Mouse (Mus musculus): ENCODE data around the gene Apeh.

The Apeh gene

DNA sequence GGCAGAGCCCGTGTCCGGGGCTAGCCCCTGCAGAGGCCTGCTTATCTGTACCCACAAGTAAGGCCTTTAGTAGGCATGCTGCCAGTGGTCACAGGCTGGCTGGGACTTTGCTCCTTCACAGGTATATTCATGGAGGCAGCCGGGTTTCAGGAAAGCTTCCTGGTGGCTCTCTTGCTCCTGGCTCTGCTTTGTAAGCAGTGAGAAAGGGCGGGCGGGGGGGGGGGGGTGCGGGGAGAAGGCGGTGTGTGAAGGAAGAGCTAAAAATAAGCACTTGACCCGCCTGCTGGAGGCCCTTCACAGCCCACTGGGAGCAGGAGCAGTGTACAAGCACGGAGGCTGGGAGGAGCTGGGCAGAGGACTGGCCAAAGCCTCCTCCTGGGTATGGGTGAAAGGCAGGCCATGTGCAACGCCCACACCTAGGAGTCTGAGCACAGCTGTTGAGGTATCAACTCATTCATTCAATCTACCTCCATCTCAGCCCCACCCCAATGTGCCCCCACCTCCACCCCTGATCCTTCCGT is 25.5 kb upstream of the Apeh start:
- no peak for DNase-seq (ENCODE audit: low read depth, low spot score)

DNA sequence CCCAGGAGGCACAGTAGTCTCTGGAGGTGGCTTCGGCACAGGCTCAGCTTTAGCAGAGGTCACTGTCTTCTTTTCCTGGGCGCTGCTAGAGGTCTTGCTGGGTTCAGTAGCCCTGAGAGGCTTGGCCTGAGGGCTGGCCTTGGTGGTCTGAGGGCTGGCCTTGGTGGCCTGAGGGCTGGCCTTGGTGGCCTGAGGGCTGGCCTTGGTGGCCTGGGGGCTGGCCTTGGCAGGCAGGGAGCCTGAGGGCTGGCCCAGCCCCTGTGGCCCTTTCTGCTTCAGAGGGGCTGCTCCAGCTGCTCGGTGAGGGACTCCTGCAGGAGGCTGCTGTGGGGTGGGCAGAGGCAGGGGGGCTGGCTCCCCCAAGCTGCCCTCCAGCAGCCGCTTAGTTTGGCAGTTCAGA is 22.7 kb upstream of the Apeh start:
- no peak for DNase-seq (ENCODE audit: low read depth, low spot score)

DNA sequence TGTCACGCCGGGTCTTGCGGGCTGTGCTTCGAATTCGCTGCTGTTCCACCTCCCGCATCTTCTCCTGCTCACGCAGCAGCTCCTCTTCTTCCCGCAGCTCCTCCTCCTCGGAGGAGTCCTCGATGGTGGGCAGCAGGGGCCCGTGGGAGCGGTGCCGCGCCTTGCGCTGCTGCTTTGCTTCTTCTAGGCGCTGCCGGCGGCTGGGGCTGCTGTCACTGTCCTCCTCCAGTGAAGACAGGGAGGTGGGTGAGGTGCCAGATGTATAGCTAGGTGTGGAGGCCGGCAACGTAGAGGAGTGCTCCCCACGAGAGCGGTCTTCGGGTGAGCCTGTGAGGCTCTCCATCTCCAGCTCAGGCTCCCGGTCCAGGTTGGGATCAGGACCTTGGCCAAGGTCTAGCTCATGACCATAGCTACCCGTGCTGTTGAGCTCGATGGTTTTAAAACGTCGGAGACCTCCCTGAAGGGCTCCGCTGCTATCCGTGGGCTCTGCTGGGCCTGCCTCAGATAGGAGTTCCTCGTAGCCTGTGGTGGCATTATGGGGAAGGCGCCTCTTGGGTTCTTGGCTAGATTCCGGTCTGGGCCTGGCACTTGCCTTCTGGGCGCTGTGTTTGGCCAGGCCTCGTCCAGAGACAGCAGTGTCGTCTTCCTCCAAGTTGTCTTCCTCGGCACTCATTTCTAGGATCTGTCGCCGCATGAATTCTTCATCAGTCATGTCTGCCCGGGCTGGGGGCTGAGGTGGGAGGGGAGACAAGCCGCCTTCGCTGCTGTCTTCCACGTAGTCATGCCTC is 21.1 kb upstream of the Apeh start:
- no peak for DNase-seq (ENCODE audit: low read depth, low spot score)

DNA sequence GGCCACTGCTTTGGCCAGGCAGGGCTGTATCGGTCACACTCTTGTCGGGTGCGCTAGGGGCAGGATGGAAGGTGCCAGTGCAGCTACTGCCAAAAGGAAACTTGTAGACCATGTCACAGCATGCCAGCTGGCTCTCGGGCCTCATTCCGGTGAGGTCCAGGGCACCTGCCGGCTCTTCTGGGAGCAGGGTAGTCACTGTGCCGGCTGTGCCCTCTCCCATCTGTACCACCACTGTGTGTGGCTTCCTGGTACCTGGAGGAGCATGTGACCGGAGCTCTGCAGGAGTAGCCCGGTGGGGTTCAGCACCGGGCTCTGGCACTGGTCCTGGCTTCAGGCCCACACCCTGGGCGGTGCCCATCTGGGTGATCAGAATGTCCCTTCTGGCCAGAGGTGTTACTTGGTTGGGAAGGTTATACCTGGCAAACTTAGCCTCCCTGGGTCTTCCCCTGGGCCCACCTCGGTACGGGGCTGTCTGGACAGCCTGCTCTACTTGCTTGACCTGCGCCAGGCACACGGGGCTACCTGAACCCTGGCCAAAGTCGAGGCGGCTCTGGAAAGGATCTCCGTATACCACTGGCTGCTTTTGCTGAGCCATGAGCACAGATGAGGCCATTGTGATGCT is 18.4 kb upstream of the Apeh start:
- no peak for DNase-seq (ENCODE audit: low read depth, low spot score)

DNA sequence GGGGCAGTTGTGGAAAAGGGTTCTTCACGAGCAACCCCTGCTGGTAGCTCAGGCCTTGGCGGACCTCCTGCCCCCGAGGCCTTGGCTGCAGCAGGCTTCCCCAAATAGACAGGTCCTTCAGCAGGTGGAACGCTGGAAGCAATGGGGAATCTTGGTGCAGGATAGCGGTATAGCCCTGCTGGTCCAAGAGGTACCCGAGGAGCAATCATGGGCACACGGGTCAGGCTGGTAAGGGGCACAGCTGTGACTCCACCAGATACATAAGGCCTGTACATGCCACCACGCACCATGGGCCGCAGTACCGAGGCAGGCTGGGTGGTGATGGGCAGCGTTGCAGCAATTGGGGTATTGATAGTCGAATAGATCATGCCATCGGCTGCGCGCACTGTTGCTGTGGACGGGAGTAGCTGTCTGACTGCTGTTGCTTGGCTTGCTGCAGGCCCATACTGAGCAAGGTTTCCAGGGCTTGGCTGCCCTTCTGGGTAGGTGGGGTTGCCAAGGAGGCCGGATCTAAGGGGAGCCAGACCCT is 17.3 kb upstream of the Apeh start:
- DNase-seq (ENCODE audit: low read depth, low spot score): no peak

DNA sequence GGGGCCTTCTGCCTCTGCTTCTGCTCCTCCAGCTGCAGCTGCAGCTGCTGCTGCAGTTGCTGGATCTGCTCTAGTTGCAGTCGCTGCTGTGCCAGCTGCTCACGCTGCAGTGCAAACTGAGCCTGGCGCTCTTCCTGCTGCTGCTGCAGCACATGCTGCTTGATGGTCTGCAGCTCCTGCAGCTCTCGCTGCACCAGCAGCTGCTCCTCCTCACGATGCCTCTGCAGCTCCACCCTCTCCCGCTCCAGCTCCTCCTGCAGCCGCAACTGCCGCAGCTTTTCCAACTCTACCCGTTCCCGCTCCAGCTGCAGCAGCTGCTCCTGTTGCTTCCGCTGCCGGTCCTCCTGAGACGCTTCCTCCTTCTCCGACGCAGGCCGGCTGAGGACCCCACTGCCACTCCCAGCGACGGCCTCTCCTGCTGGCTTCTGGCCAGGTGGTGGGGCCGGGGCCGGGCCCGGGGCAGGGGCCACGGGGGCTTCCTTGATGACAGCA is 16.7 kb upstream of the Apeh start:
- peak; percentile 34 for DNase-seq (ENCODE audit: low read depth, low spot score)

DNA sequence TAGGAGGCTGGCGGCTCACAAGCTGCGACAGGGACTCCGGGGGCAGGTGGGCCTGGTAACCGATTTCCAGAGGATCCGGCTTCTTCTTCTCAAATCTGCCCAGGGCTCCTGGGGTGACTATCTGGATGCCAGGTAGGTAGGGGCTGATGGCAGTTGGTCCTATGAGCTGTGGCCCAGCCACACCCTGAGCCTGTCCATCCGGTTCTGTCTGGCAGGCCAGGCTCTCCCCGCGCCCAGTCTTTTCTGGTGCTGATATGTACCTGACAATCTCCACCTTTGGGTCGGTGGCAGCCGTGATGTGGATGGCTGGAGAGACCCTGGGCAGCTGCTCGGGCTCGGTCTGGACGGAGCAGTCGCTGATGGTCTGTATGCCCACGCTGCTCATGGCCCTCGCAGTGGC is 15.8 kb upstream of the Apeh start:
- DNase-seq (ENCODE audit: low read depth, low spot score): no peak

DNA sequence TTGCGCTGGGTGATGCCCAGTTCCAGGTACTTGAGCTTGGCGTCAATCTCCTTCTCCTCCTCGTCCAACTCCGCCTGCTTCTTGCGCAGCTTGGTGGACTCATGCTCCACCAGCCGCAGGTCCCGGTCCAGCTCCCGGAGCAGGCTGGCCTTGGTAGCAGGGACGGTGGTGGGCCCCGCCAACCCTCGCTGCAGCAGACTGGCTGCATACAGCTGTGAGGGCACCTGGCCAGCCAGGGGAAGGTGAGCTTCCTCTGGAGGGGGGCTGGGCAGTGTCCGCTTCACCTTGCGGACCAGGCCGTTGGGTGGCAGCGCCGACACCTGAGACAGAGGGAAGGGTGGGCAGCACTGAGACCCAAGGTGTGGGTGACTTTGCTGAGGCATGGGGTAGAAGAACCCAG is 13.5 kb upstream of the Apeh start:
- no peak for DNase-seq (ENCODE audit: low read depth, low spot score)

DNA sequence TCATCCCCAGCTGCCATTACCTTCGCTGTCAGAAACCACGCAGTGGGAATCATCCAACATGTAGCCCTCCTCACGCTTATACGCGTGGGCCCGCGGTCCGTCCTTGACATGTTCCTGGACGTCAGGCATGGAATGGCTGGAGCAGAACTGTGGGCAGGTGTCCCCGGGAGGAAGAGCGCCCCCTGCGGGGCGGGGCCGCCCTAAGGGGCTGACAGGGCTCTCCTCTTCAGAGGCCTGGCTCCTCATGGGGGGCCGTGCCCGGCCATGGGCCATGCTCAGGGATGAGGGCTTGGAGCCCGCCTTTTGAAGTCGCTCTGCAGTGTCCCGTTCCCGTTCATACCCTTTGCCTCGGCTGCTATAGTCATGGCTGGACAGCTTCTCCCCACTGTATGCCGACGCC is 11.7 kb upstream of the Apeh start:
- no peak for DNase-seq (ENCODE audit: low read depth, low spot score)

DNA sequence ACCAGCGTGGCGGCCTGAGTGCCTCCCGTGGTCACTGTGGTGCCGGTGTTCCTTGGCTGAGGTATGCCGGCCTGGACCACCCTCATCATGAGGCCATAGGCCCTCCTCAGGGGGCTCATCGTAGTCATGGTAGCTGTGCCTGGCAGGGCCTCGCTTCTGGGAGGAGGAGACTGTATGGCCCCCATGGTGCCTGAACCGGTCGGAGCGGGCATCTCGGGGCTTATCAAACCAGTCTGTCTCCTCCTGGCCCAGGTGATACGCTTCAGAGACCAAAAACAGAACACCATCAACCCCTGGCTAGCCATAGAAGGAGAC is 11.1 kb upstream of the Apeh start:
- no peak for DNase-seq (ENCODE audit: low read depth, low spot score)

DNA sequence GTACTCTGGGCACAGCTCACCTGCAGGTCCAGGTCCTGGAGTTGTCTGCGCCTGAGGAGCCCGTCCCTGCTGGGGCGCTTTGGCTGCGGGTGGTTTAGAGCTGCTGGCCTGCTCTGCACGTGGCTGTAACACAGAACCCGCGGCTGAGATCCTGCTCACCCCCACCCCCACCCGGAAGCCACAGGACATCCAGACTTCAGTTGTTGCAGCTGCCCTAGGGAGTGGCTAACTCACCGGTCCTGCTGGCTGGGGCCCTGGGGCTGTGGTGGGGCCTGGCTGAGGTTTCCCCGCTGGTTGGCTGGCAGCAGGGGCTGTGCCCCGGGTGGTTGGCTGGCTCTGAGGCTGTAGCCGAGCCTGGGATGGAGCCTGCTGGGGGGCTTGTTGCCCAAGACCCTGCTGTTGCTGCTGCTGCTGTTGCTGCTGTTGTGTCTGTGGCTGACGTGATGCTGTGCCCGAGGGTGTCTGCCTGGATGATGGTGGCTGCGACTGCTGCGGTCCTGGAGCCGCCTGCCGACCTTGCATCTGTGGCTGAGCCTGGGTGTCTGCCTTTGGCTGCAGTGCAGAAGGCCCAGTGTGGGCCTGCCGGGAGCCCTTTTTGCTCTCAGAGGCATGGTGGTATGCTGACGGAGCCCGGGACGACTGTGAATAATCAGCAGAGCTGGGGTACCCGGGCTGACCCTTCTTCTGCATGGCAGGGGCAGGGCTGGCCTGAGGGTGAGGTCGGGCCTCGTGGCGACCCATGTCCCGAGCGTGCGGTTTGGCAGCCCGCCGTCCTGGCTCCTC is 10.6 kb upstream of the Apeh start:
- peak; percentile 41 for DNase-seq (ENCODE audit: low read depth, low spot score)

DNA sequence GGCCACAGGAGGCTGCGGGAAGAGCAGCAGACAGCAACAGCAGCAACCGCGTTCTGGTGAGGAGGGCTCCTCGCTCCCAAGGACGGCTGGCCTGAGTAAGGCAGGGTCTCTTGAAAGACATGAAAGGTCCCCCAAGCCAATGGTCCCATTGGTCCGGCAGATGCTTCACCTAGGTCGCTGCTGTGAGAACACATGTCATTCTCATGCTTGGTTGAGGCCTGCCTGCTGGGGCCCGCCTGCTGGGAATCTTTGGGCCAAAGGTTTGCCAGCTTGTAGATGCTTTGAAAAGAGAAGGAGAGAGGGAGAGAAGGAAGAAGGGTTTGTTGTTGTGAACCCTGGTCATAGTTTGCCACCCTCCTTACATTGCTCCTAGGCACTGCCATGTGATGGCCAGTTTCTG is 5.2 kb upstream of the Apeh start:
- no peak for DNase-seq (ENCODE audit: low read depth, low spot score)

DNA sequence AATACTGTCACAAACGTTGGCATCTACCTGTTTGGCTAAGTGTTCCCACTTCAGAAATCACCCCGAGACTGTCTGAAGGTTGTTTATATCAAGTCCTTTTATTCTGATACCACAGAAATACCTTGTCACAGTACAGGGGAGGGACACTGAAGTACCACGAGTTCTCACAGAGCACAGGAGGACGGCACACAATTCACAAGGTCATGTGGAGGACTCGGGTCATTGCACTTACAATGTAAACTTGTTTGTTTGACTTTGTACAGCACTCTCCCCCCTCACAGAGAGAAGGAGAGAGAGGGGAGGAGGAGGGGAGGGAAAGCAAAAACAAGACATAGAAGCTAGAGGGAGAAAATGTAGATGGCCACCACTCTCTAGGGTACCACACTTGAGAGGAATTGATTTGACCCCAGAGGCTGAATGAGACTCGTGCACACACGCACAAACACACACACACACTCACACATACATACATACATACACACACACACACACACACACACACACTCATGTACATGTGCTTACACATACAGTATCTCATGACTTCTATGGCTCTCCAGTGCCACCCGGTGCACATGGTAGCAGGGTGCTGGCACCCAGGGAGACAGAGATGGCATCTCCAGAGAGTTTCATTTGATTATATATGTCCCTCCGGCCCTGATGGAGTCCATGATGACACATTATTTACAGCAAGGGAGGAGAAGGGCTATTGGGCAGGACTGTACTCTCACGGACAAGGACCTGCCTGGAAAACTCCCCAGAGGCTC is 1.7 kb upstream of the Apeh start:
- DNase-seq (ENCODE audit: low read depth, low spot score): no peak

DNA sequence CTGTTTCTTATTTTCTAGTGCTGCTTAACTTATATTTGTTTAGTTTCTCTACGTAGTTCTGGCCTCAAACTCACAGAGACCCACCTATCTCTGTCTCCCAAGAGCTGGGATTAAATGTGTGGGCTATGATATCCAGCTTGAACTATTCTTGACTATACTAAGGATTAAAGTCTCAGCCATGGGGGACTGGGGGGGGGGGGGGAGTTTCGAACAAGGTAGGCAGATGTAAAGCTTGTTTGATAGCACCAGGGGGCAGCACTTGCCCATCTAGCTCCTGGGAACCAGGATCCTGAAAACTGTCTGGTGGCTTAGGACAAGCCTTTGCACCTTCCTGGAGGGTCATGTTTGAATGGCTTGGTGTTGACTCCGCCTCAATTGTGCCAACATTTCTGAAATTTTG is 1.1 kb upstream of the Apeh start:
- DNase-seq (ENCODE audit: low read depth, low spot score): peak; percentile 76

DNA sequence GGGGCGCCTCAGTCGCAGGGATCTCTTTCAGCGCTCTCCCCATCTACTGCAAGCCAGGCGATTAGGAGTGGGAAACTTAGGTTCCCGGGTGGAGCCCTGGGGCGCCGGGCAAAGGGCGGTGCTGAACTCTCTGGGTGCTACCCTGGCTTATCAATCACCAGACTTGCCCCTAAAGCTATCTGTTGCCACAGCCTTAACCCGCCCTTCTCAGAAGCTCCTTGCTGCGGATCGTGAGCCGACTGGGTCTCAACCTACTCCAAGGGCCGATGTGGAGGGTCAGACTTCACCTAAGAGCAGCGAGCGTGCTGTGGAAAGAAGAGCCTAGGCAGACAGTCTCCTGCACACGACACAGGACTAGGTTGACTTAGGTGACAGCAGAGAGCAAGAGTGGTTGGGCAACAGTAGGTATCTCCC is 599 bp upstream of the Apeh start:
- DNase-seq (ENCODE audit: low read depth, low spot score): peak; percentile 42

DNA sequence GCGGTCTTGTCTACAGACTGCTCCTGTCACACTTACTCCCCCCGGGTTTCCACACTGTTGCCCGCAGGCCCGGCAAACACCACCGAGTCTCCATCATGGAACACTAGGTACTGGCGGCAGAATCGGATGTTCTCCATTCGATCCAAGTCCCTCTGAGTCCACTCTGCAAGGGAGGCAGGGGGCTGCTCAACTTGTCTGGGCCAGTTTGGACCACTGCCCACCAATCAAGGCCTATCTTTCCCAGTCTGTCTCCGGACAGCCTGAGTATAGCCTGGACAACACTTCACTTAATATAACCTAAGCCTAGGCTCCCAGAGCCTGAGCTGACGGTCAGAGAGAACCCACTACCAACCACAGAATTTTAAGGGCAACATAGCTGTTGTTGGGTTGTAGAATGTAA is 820 bp downstream of the Apeh start:
- DNase-seq (ENCODE audit: low read depth, low spot score): no peak

DNA sequence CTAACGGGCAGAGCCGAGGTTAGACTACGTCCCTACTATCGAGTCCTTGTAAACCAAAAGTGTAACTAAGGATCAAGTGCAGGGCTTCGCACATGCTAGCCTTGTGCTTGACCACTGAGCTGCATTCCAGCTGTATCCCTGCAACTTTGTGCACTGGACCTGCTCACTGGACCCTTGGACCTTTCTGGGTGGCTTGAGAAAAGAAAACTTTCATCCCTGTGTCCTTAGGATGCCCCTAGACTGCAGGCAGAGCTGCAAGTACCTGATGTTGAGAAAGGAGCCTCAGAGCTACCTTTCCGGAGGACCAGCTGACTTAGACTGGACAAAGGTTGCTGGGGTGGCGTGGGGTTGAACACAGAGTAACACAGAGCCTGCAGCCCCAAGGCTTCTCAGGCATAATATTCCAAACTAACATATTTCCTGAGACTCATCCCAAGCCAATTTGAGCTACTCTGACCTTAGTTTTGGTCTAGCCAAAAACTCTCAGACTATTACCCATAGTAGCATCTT is 3.7 kb downstream of the Apeh start:
- no peak for DNase-seq (ENCODE audit: low read depth, low spot score)

DNA sequence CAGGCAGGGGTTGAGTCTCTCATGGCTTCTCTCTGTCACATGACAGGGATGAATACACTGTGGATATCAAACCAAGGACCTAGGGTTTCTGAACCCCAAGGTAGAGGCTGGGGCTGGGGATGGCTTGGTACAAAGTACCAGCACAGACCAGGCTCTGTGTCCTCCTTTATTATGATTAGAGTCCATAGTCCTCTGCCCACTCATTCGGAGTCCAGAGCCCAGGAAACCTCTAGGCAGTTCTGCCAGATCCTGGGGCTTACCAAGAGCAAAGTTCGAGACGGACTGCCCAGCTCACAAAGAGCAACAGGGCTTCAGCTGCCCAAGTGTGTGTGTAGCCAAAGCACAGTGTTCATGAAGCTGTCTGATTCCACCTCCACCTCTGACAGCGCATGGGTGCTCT is 9.1 kb downstream of the Apeh start:
- DNase-seq (ENCODE audit: low read depth, low spot score): no peak

DNA sequence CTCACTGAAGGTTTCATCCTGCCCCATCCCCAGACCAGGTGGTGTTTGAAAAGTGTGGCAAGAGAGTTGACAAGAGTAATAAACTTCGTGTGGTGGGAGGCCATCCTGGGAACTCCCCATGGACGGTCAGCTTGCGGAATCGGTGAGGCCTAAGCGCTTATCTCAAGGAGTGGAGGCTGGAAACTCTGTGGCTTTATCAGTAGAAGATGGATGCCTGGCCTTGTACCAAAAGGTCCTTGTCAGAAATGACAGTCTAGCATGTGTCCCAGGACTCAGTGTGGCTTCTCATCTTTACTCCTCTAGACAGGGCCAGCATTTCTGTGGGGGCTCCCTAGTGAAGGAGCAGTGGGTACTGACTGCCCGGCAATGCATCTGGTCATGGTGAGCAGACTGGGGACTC is 10.8 kb downstream of the Apeh start:
- DNase-seq (ENCODE audit: low read depth, low spot score): no peak

DNA sequence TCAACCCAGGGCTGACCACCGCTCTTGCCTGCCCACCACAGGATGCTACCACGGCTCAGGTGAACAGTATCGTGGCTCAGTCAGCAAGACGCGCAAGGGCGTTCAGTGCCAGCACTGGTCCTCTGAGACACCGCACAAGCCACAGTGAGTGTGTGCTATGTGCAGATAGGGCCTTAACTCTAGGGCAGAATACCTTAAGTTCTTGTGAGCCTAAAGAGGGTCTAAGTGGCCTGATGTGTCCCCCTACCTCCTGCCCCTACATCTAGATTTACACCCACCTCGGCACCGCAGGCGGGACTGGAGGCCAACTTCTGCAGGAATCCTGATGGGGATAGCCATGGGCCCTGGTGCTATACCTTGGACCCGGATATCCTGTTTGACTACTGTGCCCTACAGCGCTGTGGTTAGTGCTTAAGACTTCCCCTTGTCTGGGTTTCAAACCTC is 11.4 kb downstream of the Apeh start, which contains the start of gene Rnf123:
Rnf123 (minus strand) TSS at position 359 of the 444 bp plus-strand sequence.
- DNase-seq (ENCODE audit: low read depth, low spot score): peak; percentile 71

DNA sequence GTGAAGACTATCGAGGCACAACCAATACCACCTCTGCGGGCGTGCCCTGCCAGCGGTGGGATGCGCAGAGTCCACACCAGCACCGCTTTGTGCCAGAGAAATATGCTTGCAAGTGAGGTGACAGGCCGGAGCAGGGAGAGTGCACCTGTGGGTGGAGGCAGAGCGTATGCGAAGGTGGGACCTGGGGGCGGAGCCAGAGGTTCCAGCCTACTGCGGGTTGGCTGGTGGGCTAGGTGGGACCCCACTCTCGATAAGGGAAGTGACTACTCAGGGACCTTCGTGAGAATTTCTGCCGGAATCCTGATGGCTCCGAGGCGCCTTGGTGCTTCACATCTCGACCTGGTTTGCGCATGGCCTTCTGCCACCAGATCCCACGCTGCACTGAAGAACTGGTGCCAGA is 11.9 kb downstream of the Apeh start:
- no peak for DNase-seq (ENCODE audit: low read depth, low spot score)

Measured in CD4-positive helper T cell, adult 2 months (primary cell).